Mouse (Mus musculus) urinary bladder, adult 2 months (tissue): ENCODE results near the gene Olfr1274-ps. TPM values are rescaled to one million over a fixed set of nuclear protein-coding genes. Genes with fewer than 3 reads are reported as not detected.
A peak's percentile ranks its signal among the peaks of the same experiment; 100 is the strongest.
"Not testable (repeated sequence)": the region's sequence is repeated elsewhere in the genome, so short reads cannot be mapped to it uniquely, and the experiment has no call there.

Source experiments
- DNase-seq: peaks from one replicate; pipeline ENCODE4 v3.0.0; 2022; ENCODE audit warnings: low spot score
- polyA plus RNA-seq: library from polyadenylated mRNA; depleted of rRNA; stranded (reverse); fragments of >200 nt; gene quantifications from 2 replicates; pipeline ENCODE4 v1.2.3, GENCODE M21; 2012; rRNA removed

The Olfr1274-ps gene
- not detected in 2 replicates for polyA plus RNA-seq

GRCm38 (mm10) chr2:90398633-90399107, at the start of gene Olfr1274-ps:
Gene Olfr1274-ps (plus strand): TSS chr2:90398683.
- DNase-seq = not testable (repeated sequence)

GRCm38 (mm10) chr2:90351047-90351446, 47.4 kb upstream of the Olfr1274-ps start:
- not testable (repeated sequence) for DNase-seq

GRCm38 (mm10) chr2:90351540-90351939, 46.9 kb upstream of the Olfr1274-ps start:
- DNase-seq = not testable (repeated sequence)

GRCm38 (mm10) chr2:90359229-90359628, 39.3 kb upstream of the Olfr1274-ps start:
- not testable (repeated sequence) for DNase-seq

GRCm38 (mm10) chr2:90360199-90360598, 38.3 kb upstream of the Olfr1274-ps start:
- DNase-seq = not testable (repeated sequence)

- not testable (repeated sequence) for DNase-seq
Measured at GRCm38 (mm10) chr2:90414110-90414821, 15.8 kb downstream of the Olfr1274-ps start.

GRCm38 (mm10) chr2:90422282-90422681, 23.8 kb downstream of the Olfr1274-ps start:
- DNase-seq = not testable (repeated sequence)

GRCm38 (mm10) chr2:90424937-90425336, 26.5 kb downstream of the Olfr1274-ps start:
- not testable (repeated sequence) for DNase-seq

GRCm38 (mm10) chr2:90428988-90429717, 30.7 kb downstream of the Olfr1274-ps start:
- DNase-seq = not testable (repeated sequence)

- not testable (repeated sequence) for DNase-seq
Measured at GRCm38 (mm10) chr2:90429782-90430181, 31.3 kb downstream of the Olfr1274-ps start.

GRCm38 (mm10) chr2:90437453-90437852, 39.0 kb downstream of the Olfr1274-ps start:
- DNase-seq = not testable (repeated sequence)

- DNase-seq = not testable (repeated sequence)
Measured at GRCm38 (mm10) chr2:90440169-90440568, 41.7 kb downstream of the Olfr1274-ps start.

- DNase-seq = not testable (repeated sequence)
Measured at GRCm38 (mm10) chr2:90441811-90442210, 43.3 kb downstream of the Olfr1274-ps start.

GRCm38 (mm10) chr2:90443811-90444210, 45.3 kb downstream of the Olfr1274-ps start:
- peak; percentile 2 for DNase-seq

- DNase-seq = peak; percentile 12
Measured at GRCm38 (mm10) chr2:90448967-90449740, 50.7 kb downstream of the Olfr1274-ps start.

- no peak for DNase-seq
Measured at GRCm38 (mm10) chr2:90452380-90452779, 53.9 kb downstream of the Olfr1274-ps start.

Other genes starting within 250 kb of the Olfr1274-ps start
- not detected in 2 replicates for gene Olfr1270, start 245.6 kb upstream of the Olfr1274-ps start, polyA plus RNA-seq
- gene Olfr1506, start 174.2 kb upstream of the Olfr1274-ps start, polyA plus RNA-seq = not detected in 2 replicates
- gene Olfr142, start 141.1 kb upstream of the Olfr1274-ps start, polyA plus RNA-seq = not detected in 2 replicates
- not detected in 2 replicates for gene Olfr1271, start 127.7 kb upstream of the Olfr1274-ps start, polyA plus RNA-seq
- gene Olfr1272, start 105.8 kb upstream of the Olfr1274-ps start, polyA plus RNA-seq = not detected in 2 replicates
- not detected in 2 replicates for gene Gm13769, start 76.5 kb upstream of the Olfr1274-ps start, polyA plus RNA-seq
- gene Ptprj, start 182.0 kb downstream of the Olfr1274-ps start, polyA plus RNA-seq = 7.1 and 10.1 TPM in 2 replicates